Mouse (Mus musculus): ENCODE measurements around the gene Sost.

Gene Sost

GRCm38 (mm10) chr11:101953441-101953840 lies 13.4 kb downstream of the Sost start:
- ATAC-seq (ENCODE audit: insufficient number of reproducible peaks, low FRiP score, low TSS enrichment) = no peak

- ATAC-seq (ENCODE audit: insufficient number of reproducible peaks, low FRiP score, low TSS enrichment) = no peak
Observed at GRCm38 (mm10) chr11:101952541-101953341, 14.1 kb downstream of the Sost start.

- ATAC-seq (ENCODE audit: insufficient number of reproducible peaks, low FRiP score, low TSS enrichment) = no peak
Observed at GRCm38 (mm10) chr11:101950021-101950420, 16.8 kb downstream of the Sost start.

- no peak for ATAC-seq (ENCODE audit: insufficient number of reproducible peaks, low FRiP score, low TSS enrichment)
Observed at GRCm38 (mm10) chr11:101946525-101946924, 20.3 kb downstream of the Sost start.

GRCm38 (mm10) chr11:101943055-101943454 lies 23.8 kb downstream of the Sost start:
- ATAC-seq (ENCODE audit: insufficient number of reproducible peaks, low FRiP score, low TSS enrichment) = peak; percentile 64; the same call in 1 of the 2 replicates

GRCm38 (mm10) chr11:101937108-101937507 lies 29.7 kb downstream of the Sost start:
- ATAC-seq (ENCODE audit: insufficient number of reproducible peaks, low FRiP score, low TSS enrichment) = no peak

- no peak for ATAC-seq (ENCODE audit: insufficient number of reproducible peaks, low FRiP score, low TSS enrichment)
Observed at GRCm38 (mm10) chr11:101936421-101936820, 30.4 kb downstream of the Sost start.

- ATAC-seq (ENCODE audit: insufficient number of reproducible peaks, low FRiP score, low TSS enrichment) = no peak
Observed at GRCm38 (mm10) chr11:101935743-101936142, 31.1 kb downstream of the Sost start.

GRCm38 (mm10) chr11:101931978-101932377 lies 34.8 kb downstream of the Sost start:
- no peak for ATAC-seq (ENCODE audit: insufficient number of reproducible peaks, low FRiP score, low TSS enrichment)

- ATAC-seq (ENCODE audit: insufficient number of reproducible peaks, low FRiP score, low TSS enrichment) = no peak
Observed at GRCm38 (mm10) chr11:101928030-101928762, 38.6 kb downstream of the Sost start.

- ATAC-seq (ENCODE audit: insufficient number of reproducible peaks, low FRiP score, low TSS enrichment) = no peak
Observed at GRCm38 (mm10) chr11:101926951-101927589, 39.7 kb downstream of the Sost start.

GRCm38 (mm10) chr11:101925636-101926035 lies 41.2 kb downstream of the Sost start:
- no peak for ATAC-seq (ENCODE audit: insufficient number of reproducible peaks, low FRiP score, low TSS enrichment)

- ATAC-seq (ENCODE audit: insufficient number of reproducible peaks, low FRiP score, low TSS enrichment) = no peak
Observed at GRCm38 (mm10) chr11:101924441-101924976, 42.3 kb downstream of the Sost start.

GRCm38 (mm10) chr11:101923988-101924387 lies 42.8 kb downstream of the Sost start:
- no peak for ATAC-seq (ENCODE audit: insufficient number of reproducible peaks, low FRiP score, low TSS enrichment)

- no peak for ATAC-seq (ENCODE audit: insufficient number of reproducible peaks, low FRiP score, low TSS enrichment)
Observed at GRCm38 (mm10) chr11:101921361-101921952, 45.4 kb downstream of the Sost start.

- ATAC-seq (ENCODE audit: insufficient number of reproducible peaks, low FRiP score, low TSS enrichment) = peak; percentile 58; the same call in 1 of the 2 replicates
Observed at GRCm38 (mm10) chr11:101919660-101920059, 47.2 kb downstream of the Sost start.

GRCm38 (mm10) chr11:101918609-101919008 lies 48.2 kb downstream of the Sost start:
- ATAC-seq (ENCODE audit: insufficient number of reproducible peaks, low FRiP score, low TSS enrichment) = no peak

- no peak for ATAC-seq (ENCODE audit: insufficient number of reproducible peaks, low FRiP score, low TSS enrichment)
Observed at GRCm38 (mm10) chr11:101916772-101917171, 50.0 kb downstream of the Sost start.

- no peak for ATAC-seq (ENCODE audit: insufficient number of reproducible peaks, low FRiP score, low TSS enrichment)
Observed at GRCm38 (mm10) chr11:101913591-101913990, 53.2 kb downstream of the Sost start.
